In genomic region chr2:116918598-116918997, GRCm38 (mm10) we compare ENCODE assay signal across 28 mouse cellular contexts. TPM values are rescaled to one million over a fixed set of nuclear protein-coding genes. Genes with fewer than 3 reads are reported as not detected.
"Had no signal": no experiment of that assay in that cellular context is flagged by ENCODE, and none has a peak within 500 bp of the region (broad histone marks: within the 10 kb centered on the region; RNA-seq: fewer than 3 reads in every experiment).

No protein-coding gene starts in this region.

- H3K9me3 ChIP-seq: lung, embryonic 15.5 days; megakaryocyte, embryonic 14.5 days; midbrain, embryonic 13.5 days; midbrain, embryonic 15.5 days; neural tube, embryonic 12.5 days had no signal

- H3K9ac ChIP-seq: liver, postnatal 0 days; lung, embryonic 15.5 days; midbrain, embryonic 13.5 days; midbrain, embryonic 15.5 days; neural tube, embryonic 12.5 days had no signal

- H3K4me3 ChIP-seq: lung, embryonic 15.5 days; megakaryocyte, embryonic 14.5 days; midbrain, embryonic 13.5 days; midbrain, embryonic 15.5 days; neural tube, embryonic 12.5 days had no signal

- H3K4me2 ChIP-seq: lung, embryonic 15.5 days; midbrain, embryonic 11.5 days; midbrain, embryonic 13.5 days; midbrain, embryonic 15.5 days; neural tube, embryonic 12.5 days had no signal

- H3K4me1 ChIP-seq: midbrain, embryonic 13.5 days; midbrain, embryonic 15.5 days; neural tube, embryonic 12.5 days had no signal

- H3K27ac ChIP-seq: lung, embryonic 15.5 days; macrophage; midbrain, embryonic 13.5 days; midbrain, embryonic 15.5 days; neural tube, embryonic 12.5 days had no signal

- H3K27me3 ChIP-seq: lung, embryonic 15.5 days; megakaryocyte, embryonic 14.5 days; midbrain, embryonic 13.5 days; midbrain, embryonic 15.5 days; neural tube, embryonic 12.5 days had no signal

- DNase-seq: liver, postnatal 0 days; lung, adult 2 months; lung, postnatal 14 days; lung, postnatal 36 days; right cerebral cortex, adult 18-20 months; right cerebral cortex, postnatal 25 days; right cerebral cortex, postnatal 4 days; spleen, adult 18-20 months; thymus, adult 2 months; thymus, postnatal 25 days; thymus, postnatal 4 days had no signal

- ATAC-seq: liver, postnatal 0 days; lung, postnatal 0 days; midbrain, embryonic 13.5 days; midbrain, embryonic 15.5 days had no signal

- H3K36me3 ChIP-seq: lung, embryonic 15.5 days; midbrain, embryonic 13.5 days; midbrain, embryonic 15.5 days; neural tube, embryonic 12.5 days had no signal

RNA-seq across cellular contexts. Expression of gene Tmco5, which starts 40.1 kb away (rescaled TPM):
- total RNA-seq: megakaryocyte progenitor cell, adult 5-6 weeks; midbrain, postnatal 0 days; monocyte, adult 5-6 weeks; neutrophil, adult 5-6 weeks had no signal
- polyA plus RNA-seq: liver, postnatal 0 days; lung, adult 2 months; lung, embryonic 15.5 days; lung, postnatal 0 days; macrophage; midbrain, embryonic 11.5 days; midbrain, embryonic 13.5 days; midbrain, embryonic 15.5 days; midbrain, postnatal 0 days; neural tube, embryonic 12.5 days; neural tube, embryonic 14.5 days; small intestine, adult 2 months; stomach, embryonic 14.5 days; stomach, embryonic 16.5 days; thymus, adult 2 months; urinary bladder, adult 2 months had no signal
